ENCODE assay signal across 15 mouse cellular contexts in genomic region chr12:73393018-73393417, GRCm38 (mm10).
"Had no signal": no experiment of that assay in that cellular context is flagged by ENCODE, and none has a peak within 500 bp of the region (broad histone marks: within the 10 kb centered on the region; RNA-seq: fewer than 3 reads in every experiment).

No protein-coding gene starts in this region.

- H3K4me1 ChIP-seq: liver, embryonic 15.5 days; midbrain, embryonic 15.5 days had no signal

- H3K9me3 ChIP-seq: liver, embryonic 15.5 days; midbrain, embryonic 15.5 days; neural tube, embryonic 13.5 days had no signal

- DNase-seq: kidney, adult 11 months; kidney, adult 9 months; kidney, postnatal 10 days; left cerebral cortex, postnatal 4 days; lung, adult 2 months; lung, postnatal 36 days; right cerebral cortex, postnatal 25 days; thymus, adult 2 months; thymus, postnatal 25 days had no signal

- H3K27me3 ChIP-seq: liver, embryonic 15.5 days; midbrain, embryonic 15.5 days; neural tube, embryonic 13.5 days had no signal

- ATAC-seq: lung, postnatal 0 days; midbrain, embryonic 15.5 days had no signal

- H3K27ac ChIP-seq: liver, embryonic 15.5 days; midbrain, embryonic 15.5 days; neural tube, embryonic 13.5 days; stomach, postnatal 0 days had no signal

- H3K4me3 ChIP-seq: liver, embryonic 15.5 days; midbrain, embryonic 15.5 days; neural tube, embryonic 13.5 days had no signal

- H3K9ac ChIP-seq: liver, embryonic 15.5 days; midbrain, embryonic 15.5 days; neural tube, embryonic 13.5 days had no signal

- H3K36me3 ChIP-seq: liver, embryonic 15.5 days; midbrain, embryonic 15.5 days; neural tube, embryonic 13.5 days had no signal

- H3K4me2 ChIP-seq: liver, embryonic 11.5 days; liver, embryonic 15.5 days; midbrain, embryonic 15.5 days; neural tube, embryonic 13.5 days had no signal
